Mouse (Mus musculus): Measurements from ENCODE around the gene Klf17.

- TF ChIP-seq MAX (IDR thresholded peaks at IDR 0.05): no peak
- no peak for TF ChIP-seq CTCF (IDR thresholded peaks at IDR 0.05; ENCODE audit: control insufficient read depth, insufficient read depth, insufficient read length)
- no peak for TF ChIP-seq FOSL1 (IDR thresholded peaks at IDR 0.05; ENCODE audit: insufficient read depth, low read length, poor library complexity, severe bottlenecking)
- TF ChIP-seq USF1 (IDR thresholded peaks at IDR 0.05; ENCODE audit: low read depth): no peak
Observed at GRCm38 (mm10) chr4:117814333-117814732, 48.9 kb upstream of the Klf17 start.
